Mouse (Mus musculus) heart, adult 8-10 months (tissue): ENCODE results near the gene Slc33a1. TPM values are rescaled to one million over a fixed set of nuclear protein-coding genes. Genes with fewer than 3 reads are reported as not detected.
A peak's percentile ranks its signal among the peaks of the same experiment; 100 is the strongest.

Source experiments
- DNase-seq: peaks from one replicate; pipeline ENCODE4 v3.0.0; 2022; ENCODE audit warnings: low spot score
- total RNA-seq, 4 experiments: library from RNA; stranded (reverse); gene quantifications; 2 replicates each; pipeline ENCODE4 v1.2.4; 2022

The Slc33a1 gene
- 10 to 100 TPM; 10.8 to 15.1 (median 13.2) TPM for total RNA-seq

DNA sequence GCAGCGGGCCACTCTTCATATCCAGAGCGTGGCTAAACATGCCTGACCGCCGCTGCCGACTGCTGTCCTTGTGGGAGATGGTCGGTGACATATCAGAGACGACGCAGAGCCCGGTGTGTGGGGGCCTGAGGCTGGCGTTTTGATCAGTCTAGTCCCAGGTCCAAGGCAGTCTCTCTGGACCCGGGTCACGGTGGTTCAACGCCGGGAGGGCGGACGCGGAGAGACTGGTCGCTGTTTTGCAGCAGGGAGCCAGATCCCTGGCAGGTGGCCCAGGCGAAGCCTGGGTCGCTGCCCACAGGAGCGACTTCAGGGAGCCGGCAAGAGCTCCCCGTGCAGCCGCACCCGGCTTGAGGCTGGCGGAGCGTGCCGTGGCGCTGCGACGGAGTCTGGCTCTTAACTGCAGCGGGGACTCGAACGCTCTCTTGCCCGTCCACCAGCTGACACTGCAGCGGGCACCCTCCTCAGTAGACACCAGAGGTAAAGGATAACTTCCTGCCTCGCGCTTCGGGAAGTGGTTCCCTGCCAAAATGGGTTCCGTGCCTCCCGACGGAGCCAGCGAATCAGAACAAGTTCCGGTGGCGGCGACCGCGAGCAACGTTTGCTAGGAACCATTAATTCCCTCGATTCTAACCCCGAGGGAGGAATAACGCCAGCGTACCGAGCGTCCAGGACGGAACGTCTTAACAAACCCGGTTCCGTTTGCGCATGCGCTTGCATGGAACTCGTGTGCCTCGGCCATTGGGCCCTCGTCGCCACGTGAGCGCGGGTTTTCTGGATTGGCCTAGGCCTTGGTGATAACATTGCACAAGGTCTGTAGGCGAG lies at the start of gene Slc33a1:
TSS of gene Slc33a1 (minus strand) at position 669 of the 822 bp plus-strand sequence.
- peak; percentile 100 for DNase-seq

DNA sequence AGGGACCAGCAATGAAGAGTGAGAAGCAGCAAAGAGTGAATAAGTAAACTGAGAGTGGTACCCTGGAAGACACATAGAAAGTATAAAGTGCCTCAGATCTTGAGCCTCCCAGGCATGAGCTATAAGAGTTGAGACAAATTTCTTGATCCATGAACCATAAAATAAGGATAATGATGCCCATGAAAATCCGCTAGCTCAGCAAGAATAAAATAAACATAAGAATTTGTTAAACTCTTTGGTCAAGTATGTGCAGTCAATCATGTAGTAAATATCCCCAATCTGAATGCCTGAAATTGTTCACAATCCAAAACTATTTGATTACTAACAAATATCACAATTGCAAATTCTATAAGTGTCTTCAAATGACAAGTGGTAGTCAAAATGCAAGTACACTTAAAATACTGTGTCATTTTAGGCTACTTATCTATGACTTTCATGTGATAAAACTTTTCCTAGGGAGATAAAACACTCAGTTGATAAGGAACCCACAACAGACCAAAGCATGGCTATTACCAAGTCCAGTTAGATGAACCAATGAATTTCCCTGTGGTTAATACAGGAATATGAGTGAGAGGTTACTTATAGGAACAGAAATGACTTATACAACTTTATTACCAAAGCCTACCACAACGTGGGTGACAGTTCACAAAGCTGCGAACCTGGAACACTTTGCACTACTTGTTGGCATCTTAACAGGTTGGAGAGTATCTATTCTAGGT lies 24.3 kb upstream of the Slc33a1 start:
- DNase-seq: no peak

DNA sequence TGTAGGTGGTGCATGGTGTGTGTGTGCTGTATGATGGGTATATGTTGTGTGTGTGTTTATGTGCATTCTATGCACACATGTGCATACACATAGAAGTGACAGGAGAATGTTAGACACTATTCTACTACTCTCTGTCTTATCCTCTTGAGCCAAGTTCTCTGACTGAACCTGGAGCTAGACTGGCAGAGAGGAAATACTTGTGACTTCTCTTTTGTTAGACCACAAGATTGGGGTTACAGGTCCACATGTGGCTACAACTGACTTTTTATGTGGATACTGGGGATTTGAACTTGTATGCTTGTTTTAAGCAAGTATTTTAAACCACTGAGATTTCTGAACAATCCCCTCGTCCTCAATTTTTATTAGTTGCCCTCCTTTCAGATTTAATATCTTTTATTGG lies 22.1 kb upstream of the Slc33a1 start:
- no peak for DNase-seq

DNA sequence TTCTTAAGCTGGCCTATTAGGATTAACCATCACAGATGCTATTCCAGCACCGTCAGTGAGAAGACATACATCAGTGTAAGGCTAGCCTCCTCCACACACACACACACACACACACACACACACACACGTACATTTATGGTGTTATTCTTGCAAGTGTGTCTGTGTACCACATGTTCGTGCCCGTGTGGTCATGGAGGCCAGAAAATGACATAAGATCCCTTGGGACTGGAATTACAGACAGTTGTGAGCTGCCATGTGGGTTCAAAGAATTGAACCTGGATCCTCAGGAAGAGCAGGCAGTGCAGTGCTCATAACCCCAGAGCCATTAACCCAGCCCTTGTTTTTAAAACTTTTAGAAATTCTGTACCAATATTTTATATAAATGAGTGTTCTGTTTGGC lies 13.3 kb upstream of the Slc33a1 start:
- DNase-seq: no peak

DNA sequence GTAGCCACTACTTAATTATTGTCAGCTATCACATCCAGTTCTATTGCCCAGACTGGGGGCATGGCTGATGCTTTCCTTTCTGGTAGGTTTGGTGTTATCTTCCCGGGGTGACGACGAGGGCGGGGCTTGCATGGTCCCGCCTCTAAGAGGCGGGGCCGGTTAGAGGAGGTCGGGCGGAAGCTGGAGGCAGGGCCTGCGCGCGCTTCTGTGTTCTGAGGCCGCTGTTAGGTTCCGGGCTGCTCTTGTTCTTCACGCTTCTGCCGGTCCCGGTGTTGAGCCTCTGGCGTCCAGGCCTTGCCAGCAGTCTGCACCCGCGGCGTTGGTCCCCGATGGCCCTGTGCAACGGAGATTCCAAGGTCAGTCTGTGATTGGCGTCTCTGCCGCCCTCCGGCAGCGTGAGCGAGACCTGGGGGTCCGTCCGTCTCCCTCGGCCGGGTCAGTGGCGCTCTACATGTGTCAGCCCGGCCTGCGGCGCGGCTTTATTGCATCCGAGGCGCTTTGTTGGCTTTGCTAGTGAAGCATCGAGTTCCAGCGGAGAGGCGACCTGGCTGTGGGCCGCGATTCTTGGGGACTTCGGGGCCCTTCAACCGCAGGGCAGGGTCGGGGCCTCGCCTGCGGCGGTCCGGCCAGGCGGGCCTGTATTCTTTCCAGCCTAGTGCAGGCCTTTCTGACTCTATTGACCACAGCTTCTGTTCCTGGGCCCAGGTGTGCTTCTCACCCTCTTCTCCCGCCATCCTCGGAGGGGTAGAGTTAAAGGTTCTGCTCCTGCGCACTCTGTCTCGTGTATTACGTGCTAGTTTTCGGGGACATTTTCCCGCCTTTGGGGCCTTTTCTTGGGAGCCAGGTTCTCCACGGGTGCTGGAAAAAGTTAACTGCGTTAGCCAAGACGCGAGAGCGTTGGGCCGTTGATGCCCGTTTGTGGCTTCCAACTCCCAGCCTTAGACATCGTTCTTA lies 11.7 kb upstream of the Slc33a1 start, which contains the start of gene Gmps:
TSS of gene Gmps (plus strand) at position 152 of the 954 bp plus-strand sequence.
- peak; percentile 92 for DNase-seq

DNA sequence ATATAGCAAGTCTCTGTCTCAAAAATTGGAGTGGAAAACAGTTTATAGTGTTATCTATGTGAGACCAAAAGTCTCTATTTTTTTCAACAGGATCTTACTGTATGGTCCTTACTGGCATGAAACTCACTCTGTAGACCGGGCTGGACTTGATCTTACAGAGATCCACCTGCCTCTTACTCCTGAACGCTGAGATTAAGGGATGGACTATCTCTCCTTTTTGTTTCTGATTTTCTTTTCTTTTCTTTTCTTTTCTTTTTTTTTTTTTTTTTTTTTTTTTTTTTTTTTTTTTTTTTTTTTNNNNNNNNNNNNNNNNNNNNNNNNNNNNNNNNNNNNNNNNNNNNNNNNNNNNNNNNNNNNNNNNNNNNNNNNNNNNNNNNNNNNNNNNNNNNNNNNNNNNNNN lies 1.4 kb upstream of the Slc33a1 start:
- no peak for DNase-seq

DNA sequence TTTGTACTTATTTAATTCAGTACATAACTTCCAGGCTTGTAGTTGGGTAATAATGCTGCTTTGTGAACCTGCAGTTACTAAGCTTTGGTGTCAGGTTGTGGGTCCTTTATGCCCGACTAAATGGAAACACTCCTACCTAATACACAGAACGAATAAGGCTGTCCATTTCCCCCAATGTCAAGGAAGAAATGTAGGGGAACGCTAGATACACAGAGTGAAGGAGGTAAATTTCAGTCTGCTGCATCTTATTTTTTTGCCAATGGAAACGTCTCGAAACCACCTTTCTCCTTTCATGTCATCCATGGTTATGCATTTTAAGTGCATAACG lies 318 bp upstream of the Slc33a1 start:
- no peak for DNase-seq

DNA sequence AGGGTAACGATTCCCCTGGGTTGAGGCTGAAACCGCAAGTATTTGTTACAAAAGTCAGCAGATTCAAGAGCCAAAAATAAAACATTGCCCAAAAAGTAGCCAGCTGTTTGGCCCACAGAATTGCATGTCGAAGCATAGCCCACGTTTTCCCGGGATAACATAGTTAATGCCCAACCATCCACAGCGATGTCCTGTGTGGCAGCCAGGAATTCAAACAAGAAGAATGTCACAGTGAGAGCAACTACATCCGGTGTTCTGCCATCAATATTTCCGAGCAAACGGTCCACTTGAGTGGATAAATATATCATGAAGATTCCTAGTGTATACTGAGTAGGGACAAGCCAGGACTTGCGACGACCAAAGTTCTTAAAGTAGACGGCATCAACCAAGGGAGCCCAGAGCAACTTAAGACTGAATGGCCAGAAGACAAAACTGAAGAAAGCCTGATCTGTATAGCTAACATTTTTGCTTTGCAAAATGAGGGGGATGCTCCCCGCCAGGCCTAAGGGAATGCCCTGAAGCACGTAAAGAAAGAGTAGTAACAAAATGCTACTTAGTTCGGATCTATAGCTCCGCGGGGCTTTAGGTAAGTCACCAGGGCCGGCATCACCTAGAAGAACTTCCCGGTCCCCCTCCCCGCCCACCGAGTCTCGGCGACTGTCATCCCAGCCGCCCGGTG lies 1.0 kb downstream of the Slc33a1 start:
- no peak for DNase-seq

DNA sequence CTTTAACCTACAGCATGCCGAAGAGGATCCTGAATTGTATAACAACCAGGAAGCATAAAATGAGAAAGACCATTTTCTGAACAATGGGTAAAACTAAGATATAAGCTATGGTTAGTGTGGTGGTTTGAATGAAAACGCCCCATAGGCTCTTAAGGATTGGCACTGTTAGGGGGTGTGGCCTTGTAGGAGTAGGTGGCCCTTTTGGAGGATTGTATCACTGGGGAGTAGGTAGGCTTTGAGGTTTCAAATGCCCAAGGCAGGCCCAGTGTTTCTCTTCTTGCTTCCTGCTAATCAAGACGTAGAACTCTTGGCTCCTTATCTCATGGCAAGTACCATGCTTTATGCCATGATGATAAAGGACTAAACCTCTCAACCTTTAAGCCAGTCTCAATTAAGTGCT lies 14.7 kb downstream of the Slc33a1 start:
- no peak for DNase-seq

DNA sequence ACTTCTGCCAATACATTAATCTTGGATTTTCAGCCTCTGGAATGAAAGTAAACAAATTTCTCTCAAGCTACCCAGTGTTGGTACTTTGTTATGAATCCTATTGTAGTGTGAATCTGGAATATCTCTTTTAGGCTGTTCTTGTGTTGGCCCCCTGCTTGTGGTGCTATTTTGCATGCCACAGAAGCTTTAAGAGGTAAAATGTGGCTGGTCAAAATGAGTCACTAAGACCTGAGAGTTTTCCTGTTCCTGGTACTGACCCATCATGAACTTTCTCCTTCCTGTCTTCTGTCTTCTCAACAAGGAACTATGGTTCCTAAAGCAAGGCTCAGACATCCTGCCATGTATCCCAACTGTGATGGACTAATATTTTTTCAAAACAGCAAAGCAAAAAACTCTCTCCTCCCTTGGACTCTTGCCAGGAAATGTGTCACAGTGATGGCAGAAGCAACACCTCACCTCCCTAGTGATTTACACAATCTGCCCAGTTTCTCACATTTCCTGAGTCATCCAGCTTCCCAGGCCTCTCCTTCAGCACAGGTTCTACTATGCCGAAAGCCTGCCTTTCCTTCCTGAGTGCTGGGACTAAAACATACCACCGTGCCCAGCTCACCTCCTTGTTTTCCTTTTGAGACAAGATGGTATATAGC lies 23.2 kb downstream of the Slc33a1 start:
- DNase-seq: no peak

DNA sequence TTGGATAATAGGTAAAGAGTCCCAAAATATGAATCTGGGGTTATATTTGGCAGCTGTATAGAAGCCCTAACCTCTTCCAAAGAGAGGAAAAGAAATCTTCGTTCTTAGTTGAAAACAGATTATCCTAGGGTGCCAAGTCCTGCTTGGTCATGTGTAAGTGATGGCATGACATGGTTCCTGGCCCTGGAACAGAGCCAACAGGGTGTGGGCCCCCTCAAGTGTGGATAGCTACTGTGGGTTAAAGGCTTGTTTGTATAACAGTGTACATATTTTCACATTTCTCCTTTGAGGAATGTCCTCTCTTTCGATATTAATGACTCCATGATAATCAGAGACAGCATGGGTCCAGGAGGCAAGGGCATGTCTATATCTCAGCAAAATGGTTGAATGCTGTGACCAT lies 25.6 kb downstream of the Slc33a1 start:
- no peak for DNase-seq

DNA sequence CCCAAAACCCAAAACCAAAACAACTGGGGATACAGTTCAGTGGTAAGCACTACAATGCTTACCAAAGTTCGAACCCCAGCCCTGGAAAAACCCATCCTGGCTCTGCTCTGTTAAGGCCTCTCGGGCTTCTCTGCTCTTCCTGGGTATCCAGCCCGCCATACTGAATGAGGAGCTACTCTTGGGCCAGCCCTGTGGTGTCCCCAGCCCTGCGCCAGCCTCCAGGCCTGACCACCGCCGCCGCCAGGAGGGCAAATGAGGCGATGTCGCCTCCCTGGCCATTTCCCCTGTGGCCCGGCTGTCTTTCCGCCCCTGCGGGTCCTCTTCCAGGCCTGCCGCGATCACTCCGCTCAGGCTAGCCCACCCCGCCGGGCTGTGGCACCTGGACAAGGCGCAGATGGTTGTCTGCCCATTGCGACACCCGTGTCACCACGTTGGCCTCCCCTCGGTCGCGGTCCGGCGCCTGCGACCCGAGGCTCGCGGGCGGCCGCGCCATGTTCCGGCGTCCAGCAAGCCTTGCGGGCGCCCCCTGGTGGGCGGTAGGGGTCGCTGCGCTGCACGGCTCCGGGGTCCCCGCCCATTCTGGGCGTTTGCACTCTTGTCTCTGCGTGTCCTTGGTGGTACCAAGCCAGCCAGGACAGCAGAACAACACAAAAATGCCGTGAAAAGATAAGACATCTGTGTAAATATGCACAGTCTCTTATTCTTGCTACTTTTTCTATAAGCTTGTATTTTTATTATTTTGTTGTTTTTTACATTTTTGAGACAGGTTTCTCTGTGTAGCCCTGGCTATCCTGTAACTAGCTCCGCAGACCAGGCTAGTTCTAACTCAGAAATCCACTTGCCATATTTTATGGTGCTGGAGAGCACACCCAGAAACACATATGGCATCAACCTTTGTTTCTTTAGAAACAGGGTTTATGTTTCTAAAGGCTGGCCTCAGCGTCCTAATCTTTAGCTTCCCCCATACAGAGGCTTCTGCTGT lies 35.4 kb downstream of the Slc33a1 start, which contains the start of gene E130311K13Rik:
TSS of gene E130311K13Rik (minus strand) at position 595 of the 982 bp plus-strand sequence.
- DNase-seq: peak; percentile 87

DNA sequence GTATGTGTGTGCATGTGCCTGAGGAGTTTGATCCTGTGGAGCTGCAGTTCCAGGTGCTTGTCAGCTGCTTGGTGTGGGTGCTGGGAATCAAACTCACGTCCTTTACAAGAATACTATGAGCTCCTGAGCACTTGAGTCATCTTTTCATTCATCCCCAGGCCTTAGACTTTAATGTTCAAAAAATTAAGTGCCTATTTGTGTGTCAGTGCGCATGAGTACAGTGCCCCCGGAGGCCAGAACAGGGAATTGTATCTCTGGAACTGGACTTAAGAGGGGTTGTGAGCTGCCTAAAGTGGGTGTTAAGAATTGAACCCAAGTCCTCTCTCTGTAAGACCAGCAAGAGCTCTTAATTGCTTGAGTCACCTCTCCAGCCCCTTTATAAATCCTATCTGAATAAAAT lies 44.9 kb downstream of the Slc33a1 start:
- DNase-seq: no peak

DNA sequence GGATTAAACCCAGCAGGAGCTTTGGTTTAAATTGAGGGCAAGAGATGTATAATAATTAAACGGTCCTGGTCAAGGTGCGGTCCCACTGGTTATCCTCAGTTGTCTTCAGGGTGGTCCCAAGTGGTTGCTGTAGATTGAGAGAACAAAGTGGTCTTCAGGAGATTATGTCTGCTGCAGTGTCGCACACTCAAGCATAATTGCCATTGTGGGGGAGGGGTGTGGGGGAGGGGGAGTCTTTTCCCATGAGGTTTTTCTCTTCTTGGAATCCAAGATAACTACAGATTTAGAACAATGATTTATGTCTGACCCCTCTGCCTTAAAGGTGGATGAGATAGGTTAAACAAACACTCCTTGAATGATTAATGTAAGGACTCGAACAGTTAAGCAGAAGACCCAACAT lies 54.3 kb downstream of the Slc33a1 start:
- DNase-seq: no peak

DNA sequence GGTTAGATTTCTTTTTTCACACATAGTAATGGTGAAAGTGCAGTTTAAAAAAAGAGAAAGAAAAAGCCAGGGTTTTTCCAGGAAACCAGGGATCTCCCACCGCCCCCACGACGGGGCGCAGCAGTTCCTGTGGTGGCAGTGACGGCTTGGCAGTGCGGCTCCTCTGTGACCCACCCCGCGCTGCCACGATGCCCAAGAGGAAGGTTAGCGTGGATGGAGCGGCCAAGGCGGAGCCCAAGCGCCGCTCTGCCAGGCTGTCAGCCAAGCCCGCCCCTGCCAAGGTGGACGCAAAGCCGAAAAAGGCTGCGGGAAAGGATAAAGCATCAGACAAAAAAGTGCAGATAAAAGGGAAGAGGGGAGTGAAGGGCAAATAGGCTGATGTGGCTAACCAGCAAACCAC lies 59.3 kb downstream of the Slc33a1 start:
- DNase-seq: no peak

DNA sequence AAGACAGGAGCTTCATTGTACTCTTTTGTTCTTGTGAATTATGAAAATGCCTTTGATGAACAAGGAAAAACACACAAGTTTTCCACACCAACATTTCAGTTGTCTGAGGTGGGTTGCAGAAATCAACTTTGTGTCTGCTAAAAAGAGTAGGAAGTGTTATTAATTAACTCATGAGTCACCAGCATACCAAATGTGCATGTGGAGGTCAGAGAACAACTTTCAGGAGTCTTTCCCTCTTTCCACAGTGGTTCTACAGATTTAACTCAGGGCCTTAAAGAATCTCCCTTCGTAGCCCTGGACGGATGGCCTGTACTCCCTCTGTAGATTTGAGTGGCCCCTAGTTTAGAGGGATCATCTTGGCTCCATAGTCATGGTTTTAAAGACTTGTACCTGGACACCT lies 60.4 kb downstream of the Slc33a1 start:
- DNase-seq: no peak

DNA sequence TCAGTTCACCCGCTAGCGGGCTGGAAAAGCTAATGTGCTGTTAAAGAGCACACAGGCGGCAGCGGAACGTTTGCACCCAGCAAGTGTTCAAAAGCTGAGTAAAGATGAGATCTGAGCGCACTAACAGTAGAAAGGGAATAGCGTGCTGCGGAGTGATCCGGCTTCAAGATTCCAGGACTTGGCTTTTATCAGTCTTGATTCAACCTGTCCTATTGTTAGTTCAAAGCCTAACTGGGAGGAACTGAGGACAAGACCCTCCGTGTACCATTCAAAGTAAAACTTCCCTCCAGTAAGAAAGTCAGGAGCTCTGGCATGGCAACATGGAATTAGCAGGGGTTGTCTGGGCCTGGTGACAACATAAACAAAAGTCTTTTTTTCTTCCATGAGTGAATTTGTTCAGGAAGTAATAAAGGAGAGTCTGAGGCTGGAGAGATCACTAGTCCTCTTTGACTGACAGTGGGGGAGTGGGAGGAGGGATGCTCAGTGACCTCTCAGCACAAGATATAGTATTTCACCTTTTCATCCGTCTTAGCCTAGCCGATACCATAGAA lies 64.5 kb downstream of the Slc33a1 start:
- no peak for DNase-seq

DNA sequence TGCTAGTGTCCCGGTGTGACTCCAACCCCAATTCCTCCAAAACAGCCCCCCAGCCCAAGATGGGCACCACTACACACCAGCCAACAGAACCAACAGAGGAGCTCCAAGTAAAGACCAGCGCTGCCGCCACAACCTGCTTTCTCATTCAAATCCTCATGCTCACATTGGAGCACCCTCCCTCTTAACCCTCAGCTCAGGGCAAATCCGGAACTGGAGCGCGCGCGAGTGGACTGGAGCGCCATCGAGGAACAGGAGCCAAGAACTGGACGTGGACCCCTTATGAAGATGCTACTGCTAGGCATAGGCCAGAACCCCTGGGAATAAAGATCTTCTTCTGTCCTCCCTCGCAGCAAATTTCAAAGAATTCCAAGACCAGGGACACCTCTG lies 65.3 kb downstream of the Slc33a1 start, which contains the start of gene Plch1:
TSS of gene Plch1 (minus strand) at position 164 of the 387 bp plus-strand sequence.
- DNase-seq: no peak
